Mouse (Mus musculus) MEL (cell line): ENCODE data around the gene Gm20388. TPM values are rescaled to one million over a fixed set of nuclear protein-coding genes. Genes with fewer than 3 reads are reported as not detected.
A peak's percentile ranks its signal among the peaks of the same experiment; 100 is the strongest.

Source experiments
- DNase-seq: peaks from one replicate; pipeline ENCODE4 v3.0.0; 2011; ENCODE audit warnings: low read depth, low spot score
- H3K27ac ChIP-seq: 2 replicates; pipeline ENCODE4 v1.5.1; 2012; ENCODE audit warnings: low read depth, mild to moderate bottlenecking, control low read depth, low read length, moderate library complexity; ENCODE audit not compliant: control insufficient read depth
- H3K27me3 ChIP-seq, 2 experiments: fragments of 150-350 bp in 1 of 2; sonication (generic) in 1 of 2; 2 replicates each; pipeline ENCODE4 v1.6.1; 2012; ENCODE audit warnings: low read length in 2 of 2, mild to moderate bottlenecking in 2 of 2, improper control_type of control experiment in 1 of 2, moderate library complexity in 1 of 2; ENCODE audit not compliant: insufficient read depth in 2 of 2, control insufficient read depth in 1 of 2
- H3K36me3 ChIP-seq, 2 experiments: 2 replicates each; pipeline ENCODE4 v1.6.1; 2012 to 2014; ENCODE audit warnings: low read length in 2 of 2, improper control_type of control experiment in 1 of 2, inconsistent platforms in 1 of 2, mild to moderate bottlenecking in 1 of 2; ENCODE audit not compliant: insufficient read depth in 2 of 2, control insufficient read depth in 1 of 2
- H3K4me1 ChIP-seq, 2 experiments: fragments of 150-350 bp in 1 of 2; sonication (generic) in 1 of 2; 2 replicates each; pipeline ENCODE4 v1.6.1; 2012; ENCODE audit warnings: low read length in 2 of 2, improper control_type of control experiment in 1 of 2, mild to moderate bottlenecking in 1 of 2; ENCODE audit not compliant: insufficient read depth in 2 of 2, control insufficient read depth in 1 of 2
- H3K4me3 ChIP-seq, 2 experiments: fragments of 150-350 bp in 1 of 2; sonication (generic) in 1 of 2; 2 replicates each; pipeline ENCODE4 v1.5.1; 2012; ENCODE audit warnings: low read depth in 2 of 2, low read length in 2 of 2, mild to moderate bottlenecking in 2 of 2, moderate library complexity in 2 of 2, control low read depth in 1 of 2, improper control_type of control experiment in 1 of 2; ENCODE audit not compliant: control insufficient read depth in 1 of 2, insufficient read depth in 1 of 2
- H3K79me2 ChIP-seq: 2 replicates; pipeline ENCODE4 v1.6.1; 2012; ENCODE audit warnings: mild to moderate bottlenecking, low read length, moderate library complexity; ENCODE audit not compliant: control insufficient read depth, poor library complexity, insufficient read depth
- H3K9ac ChIP-seq: 2 replicates; pipeline ENCODE4 v1.6.1; 2012; ENCODE audit warnings: low read depth, mild to moderate bottlenecking, control low read depth, low read length, moderate library complexity; ENCODE audit not compliant: control insufficient read depth, poor library complexity, severe bottlenecking
- H3K9me3 ChIP-seq: fragments of 150-350 bp; sonication (generic); replicated peaks from 2 replicates; pipeline ENCODE4 v1.6.1; 2012; ENCODE audit warnings: mild to moderate bottlenecking, low read length, improper control_type of control experiment, moderate library complexity; ENCODE audit not compliant: insufficient read depth
- CTCF ChIP-seq, 3 experiments: IDR thresholded peaks in 2 of 3; conservative IDR thresholded peaks in 1 of 3; 2 replicates each; pipeline ENCODE4 v1.5.1; 2011 to 2012; ENCODE audit warnings: low read length in 3 of 3, low read depth in 2 of 3, mild to moderate bottlenecking in 2 of 3, improper control_type of control experiment in 1 of 3, inconsistent platforms in 1 of 3, mixed read lengths in 1 of 3, moderate library complexity in 1 of 3; ENCODE audit not compliant: control insufficient read depth in 1 of 3, insufficient read depth in 1 of 3, poor library complexity in 1 of 3, severe bottlenecking in 1 of 3
- E2F4 ChIP-seq: IDR thresholded peaks from 2 replicates; pipeline ENCODE4 v1.6.1; 2011; ENCODE audit warnings: low read depth, low read length, improper control_type of control experiment, borderline replicate concordance
- ELF1 ChIP-seq: IDR thresholded peaks from 2 replicates; pipeline ENCODE4 v1.6.1; 2014; ENCODE audit warnings: low read depth, mild to moderate bottlenecking, inconsistent platforms, low read length, improper control_type of control experiment, moderate library complexity
- EP300 ChIP-seq, 2 experiments: IDR thresholded peaks; 2 replicates each; pipeline ENCODE4 v1.6.1; 2011; ENCODE audit warnings: improper control_type of control experiment in 2 of 2, low read length in 2 of 2, low read depth in 1 of 2, mild to moderate bottlenecking in 1 of 2
- ETS1 ChIP-seq: IDR thresholded peaks from 2 replicates; pipeline ENCODE4 v1.6.1; 2012; ENCODE audit warnings: low read depth, mild to moderate bottlenecking, inconsistent platforms, low read length, improper control_type of control experiment, moderate library complexity
- GABPA ChIP-seq: IDR thresholded peaks from 2 replicates; pipeline ENCODE4 v1.6.1; 2012; ENCODE audit warnings: low read depth, mild to moderate bottlenecking, inconsistent platforms, low read length, improper control_type of control experiment, moderate library complexity
- HCFC1 ChIP-seq: IDR thresholded peaks from 2 replicates; pipeline ENCODE4 v1.6.1; 2012; ENCODE audit warnings: low read depth, mild to moderate bottlenecking, inconsistent platforms, low read length, improper control_type of control experiment, moderate library complexity
- JUND ChIP-seq: IDR thresholded peaks from 2 replicates; pipeline ENCODE4 v1.6.1; 2011; ENCODE audit warnings: low read depth, mild to moderate bottlenecking, improper control_type of control experiment, low read length
- KAT2A ChIP-seq: conservative IDR thresholded peaks from 2 replicates; pipeline ENCODE4 v1.6.1; 2012; ENCODE audit warnings: low read depth, low read length, improper control_type of control experiment, inconsistent platforms
- MAX ChIP-seq: IDR thresholded peaks from 2 replicates; pipeline ENCODE4 v1.6.1; 2011; ENCODE audit warnings: low read length, improper control_type of control experiment
- MEF2A ChIP-seq: IDR thresholded peaks from 2 replicates; pipeline ENCODE4 v1.6.1; 2014; ENCODE audit warnings: low read depth, mild to moderate bottlenecking, inconsistent platforms, low read length, improper control_type of control experiment; ENCODE audit not compliant: poor library complexity, insufficient replicate concordance, severe bottlenecking; ENCODE audit errors: extremely low read depth
- MXI1 ChIP-seq: IDR thresholded peaks from 2 replicates; pipeline ENCODE4 v1.6.1; 2011; ENCODE audit warnings: mild to moderate bottlenecking, low read depth, low read length, improper control_type of control experiment
- MYB ChIP-seq: IDR thresholded peaks from 2 replicates; pipeline ENCODE4 v1.6.1; 2011; ENCODE audit warnings: mild to moderate bottlenecking, low read depth, low read length, improper control_type of control experiment
- MYC ChIP-seq: IDR thresholded peaks from 2 replicates; pipeline ENCODE4 v1.6.1; 2011; ENCODE audit warnings: low read depth, mild to moderate bottlenecking, low read length, improper control_type of control experiment, moderate library complexity
- NELFE ChIP-seq: IDR thresholded peaks from 2 replicates; pipeline ENCODE4 v1.6.1; 2011; ENCODE audit warnings: low read depth, low read length, improper control_type of control experiment
- POLR2A ChIP-seq, 2 experiments: IDR thresholded peaks; 2 replicates each; pipeline ENCODE4 v1.6.1; 2011 to 2012; ENCODE audit warnings: low read length in 2 of 2, mild to moderate bottlenecking in 2 of 2, control low read depth in 1 of 2, improper control_type of control experiment in 1 of 2, low read depth in 1 of 2, moderate library complexity in 1 of 2; ENCODE audit not compliant: control insufficient read depth in 1 of 2, insufficient read depth in 1 of 2, poor library complexity in 1 of 2
- RAD21 ChIP-seq: IDR thresholded peaks from 2 replicates; pipeline ENCODE4 v1.6.1; 2011; ENCODE audit warnings: mild to moderate bottlenecking, low read depth, low read length, improper control_type of control experiment
- SIN3A ChIP-seq: IDR thresholded peaks from 2 replicates; pipeline ENCODE4 v1.6.1; 2012; ENCODE audit warnings: low read length, improper control_type of control experiment, inconsistent platforms
- SMC3 ChIP-seq: IDR thresholded peaks from 2 replicates; pipeline ENCODE4 v1.6.1; 2011; ENCODE audit warnings: low read depth, low read length, improper control_type of control experiment
- TAL1 ChIP-seq: IDR thresholded peaks from 2 replicates; pipeline ENCODE4 v1.6.1; 2012; ENCODE audit warnings: mild to moderate bottlenecking, inconsistent platforms, low read length, moderate library complexity, mixed read lengths
- TBP ChIP-seq: IDR thresholded peaks from 2 replicates; pipeline ENCODE4 v1.8.0; 2011; ENCODE audit warnings: low read depth, low read length, improper control_type of control experiment
- USF1 ChIP-seq: IDR thresholded peaks from 2 replicates; pipeline ENCODE4 v1.6.1; 2014; ENCODE audit warnings: low read depth, mild to moderate bottlenecking, inconsistent platforms, low read length, improper control_type of control experiment, moderate library complexity
- USF2 ChIP-seq, 2 experiments: IDR thresholded peaks; 2 replicates each; pipeline ENCODE4 v1.6.1; 2011 to 2012; ENCODE audit warnings: improper control_type of control experiment in 2 of 2, low read length in 2 of 2, borderline replicate concordance in 1 of 2, inconsistent platforms in 1 of 2, low read depth in 1 of 2, mild to moderate bottlenecking in 1 of 2; ENCODE audit not compliant: insufficient read depth in 1 of 2
- ZC3H11A ChIP-seq: IDR thresholded peaks from 2 replicates; pipeline ENCODE4 v1.6.1; 2012; ENCODE audit warnings: low read depth, mild to moderate bottlenecking, inconsistent platforms, low read length, improper control_type of control experiment
- ZNF384 ChIP-seq: IDR thresholded peaks from 2 replicates; pipeline ENCODE4 v1.6.1; 2012; ENCODE audit warnings: low read depth, mild to moderate bottlenecking, inconsistent platforms, low read length, improper control_type of control experiment
- polyA plus RNA-seq, 2 experiments: library from polyadenylated mRNA; stranded (reverse) in 1 of 2; unstranded in 1 of 2; fragments of >175 nt in 1 of 2; fragments of >200 nt in 1 of 2; gene quantifications; 2 replicates each; pipeline versions ENCODE4 v1.2.1 to v1.2.4; 2012; ENCODE audit warnings: low replicate concordance in 2 of 2, low read depth in 1 of 2; ENCODE audit not compliant: insufficient read length in 2 of 2, insufficient read depth in 1 of 2, missing spikeins in 1 of 2
- total RNA-seq: library from RNA; depleted of rRNA; stranded (reverse); fragments of 300-350 nt; gene quantifications from 2 replicates; pipeline ENCODE4 v1.2.3, GENCODE M21; 2012

Gene Gm20388
- total and polyA plus RNA-seq, 3 experiments: 11.1 to 17.8 TPM; not detected in 1

DNA sequence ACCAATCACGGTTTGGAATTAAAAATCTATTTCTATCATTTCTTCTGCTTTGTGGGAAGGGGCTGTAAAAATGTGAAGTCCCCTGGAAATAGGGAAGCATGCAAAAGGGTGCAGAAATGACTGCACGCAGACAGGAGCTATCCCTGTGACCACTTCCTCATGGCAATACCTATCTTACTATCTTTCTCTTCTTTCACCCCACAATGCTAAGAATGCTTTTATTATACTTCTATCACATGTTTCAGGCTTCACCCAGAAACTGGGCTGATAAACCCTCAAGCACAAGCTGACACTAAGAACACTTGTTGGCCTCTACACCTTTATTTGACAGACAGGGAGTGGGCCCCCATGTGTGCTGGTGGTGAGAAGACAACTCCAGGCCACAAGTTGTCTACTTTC lies 3021.9 kb downstream of the Gm20388 start (continued):
- TF ChIP-seq MYB: no peak
- TF ChIP-seq, all 39 proteins: peak for 10

DNA sequence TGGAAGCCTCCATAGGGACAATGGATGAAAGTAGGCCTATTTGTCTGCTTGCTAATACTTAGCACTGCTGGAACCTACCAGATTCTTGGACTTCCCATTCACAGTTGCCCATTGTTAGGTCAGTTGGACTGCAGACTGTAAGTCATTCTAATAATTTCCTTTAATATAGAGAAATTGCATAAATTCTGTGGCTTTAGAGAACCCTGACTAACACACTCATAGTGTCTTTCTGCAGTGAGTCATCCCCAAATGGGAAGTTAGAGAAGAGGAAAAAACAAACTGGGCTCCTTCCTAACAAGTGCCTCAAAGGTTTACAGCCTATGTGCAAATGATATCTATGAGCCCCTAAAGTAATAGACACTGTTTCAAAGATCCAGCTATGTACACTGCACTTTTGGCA lies 3023.3 kb downstream of the Gm20388 start:
- no peak overlapping the region for H3K4me3 ChIP-seq
- DNase-seq: peak; percentile 75
- H3K4me1 ChIP-seq: peaks cover 38 to 41% of the 10 kb centered on the region in 2 experiments
- TF ChIP-seq ETS1 (peak; percentile 16; the same call in 1 of the 2 replicates), USF2 (IDR thresholded peaks at IDR 0.05; ENCODE audit: borderline replicate concordance in 1 of 2, insufficient read depth in 1 of 2, low read depth in 1 of 2, low read length in 2 of 2) (no peak), TAL1 (no peak), CTCF (IDR thresholded peaks at IDR 0.05 in 2 of 3, conservative IDR thresholded peaks at IDR 0.05 in 1 of 3; ENCODE audit: control insufficient read depth in 1 of 3, insufficient read depth in 1 of 3, low read depth in 2 of 3, low read length in 3 of 3, poor library complexity in 1 of 3, severe bottlenecking in 1 of 3) (no peak), TBP (no peak), JUND (peak; percentile 54; the same call in 1 of the 2 replicates), GABPA (no peak), MYC (no peak), EP300 (IDR thresholded peaks at IDR 0.05; ENCODE audit: low read depth in 1 of 2, low read length in 2 of 2) (peak in 1 of 2 experiments; percentile 30; a peak in 1 of 4 replicates), HCFC1 (0 out of 2 replicates have a peak, but pooled peaks have one; percentile 4), NELFE (no peak), USF1 (no peak)
- H3K9ac ChIP-seq: no peak overlapping the region
- H3K79me2 ChIP-seq: peaks cover 63% of the 10 kb centered on the region
- H3K36me3 ChIP-seq: peaks cover 0 to 71% of the 10 kb centered on the region in 2 experiments; a peak in 3 of 4 replicates
- H3K27me3 ChIP-seq: no peaks in the 10 kb centered on the region
- H3K9me3 ChIP-seq: no peaks in the 10 kb centered on the region
- peak overlapping the region; percentile 38 for H3K27ac ChIP-seq

- H3K27me3 ChIP-seq: no peaks in the 10 kb centered on the region
- H3K27ac ChIP-seq: no peak overlapping the region
- H3K79me2 ChIP-seq: peaks cover 64% of the 10 kb centered on the region
- DNase-seq: no peak
- no peak for TF ChIP-seq CTCF (IDR thresholded peaks at IDR 0.05 in 2 of 3, conservative IDR thresholded peaks at IDR 0.05 in 1 of 3; ENCODE audit: control insufficient read depth in 1 of 3, insufficient read depth in 1 of 3, low read depth in 2 of 3, low read length in 3 of 3, poor library complexity in 1 of 3, severe bottlenecking in 1 of 3)
- no peak for TF ChIP-seq ELF1
- no peak for TF ChIP-seq E2F4
- no peak for TF ChIP-seq KAT2A
- TF ChIP-seq SMC3: no peak
- TF ChIP-seq ZC3H11A: no peak
- TF ChIP-seq RAD21: no peak
- TF ChIP-seq POLR2A (IDR thresholded peaks at IDR 0.05; ENCODE audit: control insufficient read depth in 1 of 2, insufficient read depth in 1 of 2, low read depth in 1 of 2, low read length in 2 of 2, poor library complexity in 1 of 2): no peak
- no peak for TF ChIP-seq USF2 (IDR thresholded peaks at IDR 0.05; ENCODE audit: borderline replicate concordance in 1 of 2, insufficient read depth in 1 of 2, low read depth in 1 of 2, low read length in 2 of 2)
- no peak for TF ChIP-seq MXI1
- no peak for TF ChIP-seq EP300 (IDR thresholded peaks at IDR 0.05; ENCODE audit: low read depth in 1 of 2, low read length in 2 of 2)
- TF ChIP-seq ZNF384: no peak
- no peak for TF ChIP-seq MEF2A
- TF ChIP-seq JUND: no peak
- no peak for TF ChIP-seq USF1
- no peak for TF ChIP-seq MAX
- no peak for TF ChIP-seq SIN3A
- H3K36me3 ChIP-seq: peaks cover 0 to 67% of the 10 kb centered on the region in 2 experiments; a peak in 3 of 4 replicates
- H3K9me3 ChIP-seq: no peaks in the 10 kb centered on the region
- H3K4me3 ChIP-seq: no peak overlapping the region
- no peak overlapping the region for H3K9ac ChIP-seq
- H3K4me1 ChIP-seq: peaks cover 35 to 41% of the 10 kb centered on the region in 2 experiments
Measured at GRCm38 (mm10) chr8:122935118-122935517, 3024.5 kb downstream of the Gm20388 start.
